Mouse (Mus musculus): ENCODE measurements around the gene Ncoa7. TPM values are rescaled to one million over a fixed set of nuclear protein-coding genes. Genes with fewer than 3 reads are reported as not detected.
A peak's percentile ranks its signal among the peaks of the same experiment; 100 is the strongest.

The Ncoa7 gene
- polyA plus RNA-seq, 2 experiments from 2014 or later, result 132 to 145 TPM

- ATAC-seq, result no peak
These were observed 57.7 kb downstream of the Ncoa7 start for GRCm38 (mm10) chr10:30745238-30745974.

GRCm38 (mm10) chr10:30743275-30743674, 59.9 kb downstream of the Ncoa7 start:
- no peak for ATAC-seq

GRCm38 (mm10) chr10:30738403-30738802, 64.7 kb downstream of the Ncoa7 start:
- ATAC-seq, result no peak

- no peak for ATAC-seq
These were observed 65.8 kb downstream of the Ncoa7 start for GRCm38 (mm10) chr10:30737323-30737722.

GRCm38 (mm10) chr10:30733148-30733785, 69.9 kb downstream of the Ncoa7 start:
- ATAC-seq, result no peak

GRCm38 (mm10) chr10:30731321-30731914, 71.7 kb downstream of the Ncoa7 start:
- no peak for ATAC-seq

GRCm38 (mm10) chr10:30730791-30731190, 72.3 kb downstream of the Ncoa7 start:
- ATAC-seq, result no peak

GRCm38 (mm10) chr10:30729157-30730096, 73.7 kb downstream of the Ncoa7 start:
- ATAC-seq, result no peak

- no peak for ATAC-seq
These were observed 80.1 kb downstream of the Ncoa7 start for GRCm38 (mm10) chr10:30723014-30723413.

GRCm38 (mm10) chr10:30720556-30720955, 82.6 kb downstream of the Ncoa7 start:
- ATAC-seq, result no peak

- no peak for ATAC-seq
These were observed 83.2 kb downstream of the Ncoa7 start for GRCm38 (mm10) chr10:30719947-30720346.

- ATAC-seq, result peak; percentile 85
These were observed 84.3 kb downstream of the Ncoa7 start for GRCm38 (mm10) chr10:30718703-30719340.

GRCm38 (mm10) chr10:30716171-30716570, 87.0 kb downstream of the Ncoa7 start:
- peak; percentile 51 for ATAC-seq

GRCm38 (mm10) chr10:30712540-30712939, 90.6 kb downstream of the Ncoa7 start:
- ATAC-seq, result no peak

GRCm38 (mm10) chr10:30709846-30710403, 93.2 kb downstream of the Ncoa7 start:
- peak; percentile 24 for ATAC-seq

GRCm38 (mm10) chr10:30708039-30708438, 95.1 kb downstream of the Ncoa7 start:
- no peak for ATAC-seq

- ATAC-seq, result no peak
These were observed 100.5 kb downstream of the Ncoa7 start for GRCm38 (mm10) chr10:30702663-30703062.

GRCm38 (mm10) chr10:30686862-30687261, 116.3 kb downstream of the Ncoa7 start:
- no peak for ATAC-seq

- no peak for ATAC-seq
These were observed 119.7 kb downstream of the Ncoa7 start for GRCm38 (mm10) chr10:30683449-30683848.

- no peak for ATAC-seq
These were observed 123.4 kb downstream of the Ncoa7 start for GRCm38 (mm10) chr10:30679756-30680155.

GRCm38 (mm10) chr10:30678051-30678450, 125.1 kb downstream of the Ncoa7 start:
- ATAC-seq, result no peak

GRCm38 (mm10) chr10:30674825-30675224, 128.3 kb downstream of the Ncoa7 start:
- ATAC-seq, result no peak

All from activated CD4-positive, CD25-positive, alpha-beta regulatory T cell, adult 4 months (primary cell).